Mouse (Mus musculus): ENCODE data around the gene Ptprg. TPM values are rescaled to one million over a fixed set of nuclear protein-coding genes. Genes with fewer than 3 reads are reported as not detected.

Ptprg gene
- polyA plus RNA-seq, 1 experiment from 2014 or later = 34.4 TPM

GRCm38 (mm10) chr14:11554306-11555041, 1.1 kb downstream of the Ptprg start:
- Histone ChIP-seq H3K9ac (peak overlapping the region; percentile 94), H3K4me3 (peak overlapping the region; percentile 83), H3K4me2 (peak overlapping the region; percentile 83), H3K9me3 (no peaks in the 10 kb centered on the region), H3K4me1 (peaks cover 27% of the 10 kb centered on the region), H3K27ac (peak overlapping the region; percentile 100), H3K27me3 (no peaks in the 10 kb centered on the region), H3K36me3 (no peaks in the 10 kb centered on the region)
- no peak for ATAC-seq (ENCODE audit: insufficient number of reproducible peaks, insufficient read depth, low FRiP score, low TSS enrichment, low read depth)
- WGBS = under 1% methylated on average over 46 of the region's 46 CpGs

GRCm38 (mm10) chr14:11555061-11555501, 1.7 kb downstream of the Ptprg start:
- Histone ChIP-seq H3K9ac (peak overlapping the region; percentile 94), H3K27me3 (no peaks in the 10 kb centered on the region), H3K27ac (peak overlapping the region; percentile 100), H3K4me2 (peak overlapping the region; percentile 83), H3K4me1 (peaks cover 28% of the 10 kb centered on the region), H3K36me3 (no peaks in the 10 kb centered on the region), H3K4me3 (peak overlapping the region; percentile 83), H3K9me3 (no peaks in the 10 kb centered on the region)
- 0% methylated on average over 17 of the region's 17 CpGs for whole genome bisulfite sequencing
- no peak for ATAC-seq (ENCODE audit: insufficient number of reproducible peaks, insufficient read depth, low FRiP score, low TSS enrichment, low read depth)

GRCm38 (mm10) chr14:11555521-11556355, 2.4 kb downstream of the Ptprg start:
- Histone ChIP-seq H3K27ac (peak overlapping the region; percentile 100), H3K4me1 (peaks cover 31% of the 10 kb centered on the region), H3K9me3 (no peaks in the 10 kb centered on the region), H3K4me3 (peak overlapping the region; percentile 83), H3K36me3 (no peaks in the 10 kb centered on the region), H3K27me3 (no peaks in the 10 kb centered on the region), H3K9ac (peak overlapping the region; percentile 94), H3K4me2 (peak overlapping the region; percentile 83)
- no peak for ATAC-seq (ENCODE audit: insufficient number of reproducible peaks, insufficient read depth, low FRiP score, low TSS enrichment, low read depth)
- WGBS = under 1% methylated on average over 35 of the region's 35 CpGs

GRCm38 (mm10) chr14:11556356-11557130, 3.2 kb downstream of the Ptprg start:
- Histone ChIP-seq H3K9ac (peak overlapping the region; percentile 94), H3K36me3 (no peaks in the 10 kb centered on the region), H3K4me1 (peaks cover 32% of the 10 kb centered on the region), H3K4me3 (peak overlapping the region; percentile 83), H3K27me3 (no peaks in the 10 kb centered on the region), H3K4me2 (peak overlapping the region; percentile 83), H3K9me3 (no peaks in the 10 kb centered on the region), H3K27ac (no peak overlapping the region; the same call in 1 of the 2 replicates)
- no peak for ATAC-seq (ENCODE audit: insufficient number of reproducible peaks, insufficient read depth, low FRiP score, low TSS enrichment, low read depth)
- WGBS = 5% methylated on average over 26 of the region's 26 CpGs

GRCm38 (mm10) chr14:11558496-11558895, 5.2 kb downstream of the Ptprg start:
- Histone ChIP-seq H3K9ac (no peak overlapping the region), H3K9me3 (no peaks in the 10 kb centered on the region), H3K4me1 (peaks cover 26% of the 10 kb centered on the region), H3K4me2 (no peak overlapping the region), H3K36me3 (no peaks in the 10 kb centered on the region), H3K27me3 (no peaks in the 10 kb centered on the region), H3K4me3 (no peak overlapping the region), H3K27ac (no peak overlapping the region)
- no peak for ATAC-seq (ENCODE audit: insufficient number of reproducible peaks, insufficient read depth, low FRiP score, low TSS enrichment, low read depth)

- no peak overlapping the region for H3K9ac ChIP-seq
- no peaks in the 10 kb centered on the region for H3K9me3 ChIP-seq
- no peak overlapping the region for H3K4me3 ChIP-seq
- H3K27me3 ChIP-seq = no peaks in the 10 kb centered on the region
- H3K4me2 ChIP-seq = no peak overlapping the region
- ATAC-seq (ENCODE audit: insufficient number of reproducible peaks, insufficient read depth, low FRiP score, low TSS enrichment, low read depth) = no peak
- no peak overlapping the region for H3K27ac ChIP-seq
- peaks cover 26% of the 10 kb centered on the region for H3K4me1 ChIP-seq
- 52% methylated on average over 8 of the region's 8 CpGs for WGBS
- H3K36me3 ChIP-seq = no peaks in the 10 kb centered on the region
Observed at GRCm38 (mm10) chr14:11560641-11561232, 7.4 kb downstream of the Ptprg start.

- Histone ChIP-seq H3K4me1 (peaks cover 19% of the 10 kb centered on the region), H3K27me3 (no peaks in the 10 kb centered on the region), H3K4me2 (no peak overlapping the region), H3K4me3 (no peak overlapping the region), H3K36me3 (no peaks in the 10 kb centered on the region), H3K27ac (no peak overlapping the region), H3K9me3 (no peaks in the 10 kb centered on the region), H3K9ac (no peak overlapping the region)
- 94% methylated on average over 4 of the region's 4 CpGs for WGBS
- no peak for ATAC-seq (ENCODE audit: insufficient number of reproducible peaks, insufficient read depth, low FRiP score, low TSS enrichment, low read depth)
Observed at GRCm38 (mm10) chr14:11561397-11561796, 8.1 kb downstream of the Ptprg start.

GRCm38 (mm10) chr14:11562870-11563269, 9.5 kb downstream of the Ptprg start:
- Histone ChIP-seq H3K9me3 (no peaks in the 10 kb centered on the region), H3K4me3 (no peak overlapping the region), H3K4me1 (peaks cover 6% of the 10 kb centered on the region), H3K4me2 (no peak overlapping the region), H3K9ac (no peak overlapping the region), H3K27ac (no peak overlapping the region), H3K36me3 (no peaks in the 10 kb centered on the region), H3K27me3 (no peaks in the 10 kb centered on the region)
- ATAC-seq (ENCODE audit: insufficient number of reproducible peaks, insufficient read depth, low FRiP score, low TSS enrichment, low read depth) = no peak
- WGBS = 88% methylated on average over 2 of the region's 2 CpGs

- no peaks in the 10 kb centered on the region for H3K27me3 ChIP-seq
- no peaks in the 10 kb centered on the region for H3K36me3 ChIP-seq
- no peak overlapping the region for H3K4me2 ChIP-seq
- H3K9ac ChIP-seq = no peak overlapping the region
- no peak overlapping the region for H3K4me3 ChIP-seq
- 92% methylated on average over 5 of the region's 5 CpGs for WGBS
- no peak for ATAC-seq (ENCODE audit: insufficient number of reproducible peaks, insufficient read depth, low FRiP score, low TSS enrichment, low read depth)
- no peak overlapping the region for H3K27ac ChIP-seq
- H3K9me3 ChIP-seq = no peaks in the 10 kb centered on the region
- H3K4me1 ChIP-seq = peaks cover 6% of the 10 kb centered on the region
Observed at GRCm38 (mm10) chr14:11563656-11564055, 10.3 kb downstream of the Ptprg start.

- Histone ChIP-seq H3K4me3 (no peak overlapping the region), H3K27me3 (no peaks in the 10 kb centered on the region), H3K4me1 (peaks cover 6% of the 10 kb centered on the region), H3K27ac (no peak overlapping the region), H3K4me2 (no peak overlapping the region), H3K9me3 (no peaks in the 10 kb centered on the region), H3K9ac (no peak overlapping the region), H3K36me3 (no peaks in the 10 kb centered on the region)
- WGBS = 60% methylated on average over 3 of the region's 3 CpGs
- ATAC-seq (ENCODE audit: insufficient number of reproducible peaks, insufficient read depth, low FRiP score, low TSS enrichment, low read depth) = no peak
Observed at GRCm38 (mm10) chr14:11564456-11564855, 11.1 kb downstream of the Ptprg start.

GRCm38 (mm10) chr14:11565283-11565682, 12.0 kb downstream of the Ptprg start:
- Histone ChIP-seq H3K4me3 (no peak overlapping the region), H3K27me3 (no peaks in the 10 kb centered on the region), H3K27ac (no peak overlapping the region), H3K36me3 (no peaks in the 10 kb centered on the region), H3K4me1 (peaks cover 4% of the 10 kb centered on the region), H3K9me3 (no peaks in the 10 kb centered on the region), H3K4me2 (no peak overlapping the region), H3K9ac (no peak overlapping the region)
- 96% methylated on average over 3 of the region's 3 CpGs for WGBS
- no peak for ATAC-seq (ENCODE audit: insufficient number of reproducible peaks, insufficient read depth, low FRiP score, low TSS enrichment, low read depth)

Measured in embryonic facial prominence, embryonic 13.5 days (tissue).